Mouse (Mus musculus): ENCODE measurements at regions not wholly inside any gene's neighbourhood (a gene's known extent, or its start where the extent isn't known, plus 50 kb on each side); places are given as distances from the start of the nearest gene placed in this dataset.

GRCm38 (mm10) chr10:44730721-44731120 lies 202.4 kb upstream of the Prdm1 start:
- no peak for DNase-seq (ENCODE audit: low spot score)

GRCm38 (mm10) chr10:44728963-44729362 lies 200.7 kb upstream of the Prdm1 start:
- no peak for DNase-seq (ENCODE audit: low spot score)

DNA sequence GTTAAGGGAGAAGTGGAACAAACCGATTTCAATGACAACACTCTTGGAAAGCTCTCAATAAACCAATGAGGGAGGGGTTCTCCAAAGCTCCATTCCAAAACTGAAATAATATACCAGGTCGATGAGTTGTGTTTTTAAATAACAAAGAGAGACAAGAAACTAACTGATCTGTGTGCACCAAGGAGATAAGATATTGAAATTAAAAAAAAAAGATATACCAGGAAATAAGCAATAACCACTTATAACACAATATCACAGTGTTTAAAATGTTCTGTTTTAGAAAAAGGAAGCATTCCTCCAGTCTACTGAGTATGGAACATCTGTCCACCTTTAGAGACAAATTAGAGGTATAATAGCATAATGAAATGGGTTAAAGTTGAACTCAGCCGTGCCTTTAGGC lies 196.3 kb upstream of the Prdm1 start:
- DNase-seq (ENCODE audit: low spot score): no peak

- DNase-seq (ENCODE audit: low spot score): no peak
These were observed 195.5 kb upstream of the Prdm1 start for GRCm38 (mm10) chr10:44723845-44724244.

DNA sequence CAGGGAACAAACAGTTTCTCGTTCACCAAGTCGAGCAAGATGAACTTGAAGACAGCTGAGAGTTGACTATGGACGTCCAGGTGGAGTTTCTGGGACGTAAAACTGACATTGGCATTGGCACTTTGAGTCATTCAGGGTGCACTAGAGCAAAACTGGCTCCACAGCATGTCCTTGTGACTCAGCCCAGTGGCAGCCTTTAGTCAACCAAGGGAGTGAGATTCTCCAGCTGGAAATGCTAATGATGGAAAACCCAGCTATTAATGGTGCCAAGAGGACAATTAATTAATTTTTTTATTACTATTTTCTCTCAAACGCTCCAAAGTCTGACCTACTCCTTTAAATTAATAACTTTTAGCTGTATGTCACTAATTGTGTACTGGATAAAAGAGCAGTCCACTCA lies 195.0 kb upstream of the Prdm1 start:
- no peak for DNase-seq (ENCODE audit: low spot score)

DNA sequence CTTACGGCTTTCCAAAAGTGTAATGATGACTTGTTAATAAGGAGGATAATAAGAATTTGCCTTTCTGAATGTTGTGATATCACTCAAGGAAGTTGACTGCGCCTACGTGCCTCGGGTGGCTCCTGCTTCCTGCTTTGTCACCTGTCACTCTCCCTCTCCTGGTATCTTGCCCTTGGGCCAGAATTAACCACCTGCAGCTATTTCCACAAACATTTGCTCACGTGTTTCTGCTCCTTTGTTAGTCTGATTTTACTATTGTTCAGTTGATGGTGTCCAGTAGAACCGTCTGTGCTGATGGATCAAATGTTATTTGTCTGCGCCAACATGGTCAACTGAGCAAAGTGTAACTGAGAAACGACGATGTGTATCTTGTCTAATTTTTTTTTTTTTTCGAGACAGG lies 193.4 kb upstream of the Prdm1 start:
- no peak for DNase-seq (ENCODE audit: low spot score)

GRCm38 (mm10) chr10:44716612-44717011 lies 188.3 kb upstream of the Prdm1 start:
- no peak for DNase-seq (ENCODE audit: low spot score)

DNA sequence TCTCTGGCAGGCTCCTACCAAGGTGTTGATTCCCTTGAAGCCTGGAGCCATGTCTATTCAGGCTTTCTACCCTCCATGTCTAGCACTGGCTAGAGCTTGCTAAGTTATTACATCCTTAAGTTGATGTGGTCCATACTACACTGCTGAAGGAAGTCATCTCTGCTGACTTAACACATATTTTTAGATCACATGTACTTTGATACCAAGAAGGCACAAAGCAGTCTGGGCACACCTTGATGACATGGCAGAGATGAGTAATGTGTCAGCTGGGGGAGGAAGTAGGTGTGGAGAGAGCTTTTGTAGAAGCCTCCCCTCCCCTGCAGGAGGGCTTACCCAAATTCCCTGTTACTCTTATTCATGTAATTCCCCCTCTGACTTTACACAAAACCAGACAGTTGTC lies 187.6 kb upstream of the Prdm1 start:
- no peak for DNase-seq (ENCODE audit: low spot score)

GRCm38 (mm10) chr10:44708830-44709229 lies 180.5 kb upstream of the Prdm1 start:
- no peak for DNase-seq (ENCODE audit: low spot score)

GRCm38 (mm10) chr10:44704143-44704542 lies 175.8 kb upstream of the Prdm1 start:
- DNase-seq (ENCODE audit: low spot score): no peak

- DNase-seq (ENCODE audit: low spot score): no peak
These were observed 173.8 kb upstream of the Prdm1 start for GRCm38 (mm10) chr10:44702108-44702507.

- no peak for DNase-seq (ENCODE audit: low spot score)
These were observed 171.8 kb upstream of the Prdm1 start for GRCm38 (mm10) chr10:44699988-44700537.

- DNase-seq (ENCODE audit: low spot score): no peak
These were observed 169.7 kb upstream of the Prdm1 start for GRCm38 (mm10) chr10:44697966-44698365.

GRCm38 (mm10) chr10:44696973-44697372 lies 168.7 kb upstream of the Prdm1 start:
- no peak for DNase-seq (ENCODE audit: low spot score)

DNA sequence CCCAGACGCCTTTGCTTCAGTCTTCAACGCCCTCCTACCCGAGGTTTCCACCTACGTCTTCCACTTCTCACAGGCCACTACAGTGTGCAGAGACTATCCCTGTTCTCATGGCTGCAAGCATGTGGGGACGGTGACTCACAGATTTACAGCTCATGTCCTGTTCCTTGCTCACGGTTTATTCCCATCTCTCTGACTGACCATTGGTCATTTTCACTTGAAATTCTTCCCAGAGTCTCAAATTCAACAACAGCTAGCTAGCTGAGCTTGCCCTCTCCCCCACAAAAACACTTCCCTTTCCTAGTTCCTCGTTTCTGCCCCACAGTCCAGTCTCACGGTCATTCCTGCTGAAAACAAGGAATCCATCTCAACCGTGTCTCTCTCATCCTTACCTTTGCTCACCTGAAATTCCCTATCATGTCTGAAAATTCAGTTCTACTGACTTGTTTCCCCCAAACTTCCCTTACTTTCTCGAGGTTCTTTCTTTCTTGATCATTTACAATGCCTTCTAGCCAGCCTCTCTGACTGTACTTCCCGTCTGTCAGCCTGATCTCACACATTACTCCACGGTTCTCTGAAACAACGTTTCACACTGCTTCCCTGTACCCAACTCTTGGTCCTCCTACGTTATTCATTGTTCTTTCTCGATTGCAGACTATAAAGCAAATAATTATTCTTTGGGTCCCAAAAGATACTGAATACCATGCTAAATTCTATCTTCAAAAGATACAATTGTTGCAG lies 163.5 kb upstream of the Prdm1 start:
- no peak for DNase-seq (ENCODE audit: low spot score)

GRCm38 (mm10) chr10:44688555-44688954 lies 160.3 kb upstream of the Prdm1 start:
- DNase-seq (ENCODE audit: low spot score): no peak

DNA sequence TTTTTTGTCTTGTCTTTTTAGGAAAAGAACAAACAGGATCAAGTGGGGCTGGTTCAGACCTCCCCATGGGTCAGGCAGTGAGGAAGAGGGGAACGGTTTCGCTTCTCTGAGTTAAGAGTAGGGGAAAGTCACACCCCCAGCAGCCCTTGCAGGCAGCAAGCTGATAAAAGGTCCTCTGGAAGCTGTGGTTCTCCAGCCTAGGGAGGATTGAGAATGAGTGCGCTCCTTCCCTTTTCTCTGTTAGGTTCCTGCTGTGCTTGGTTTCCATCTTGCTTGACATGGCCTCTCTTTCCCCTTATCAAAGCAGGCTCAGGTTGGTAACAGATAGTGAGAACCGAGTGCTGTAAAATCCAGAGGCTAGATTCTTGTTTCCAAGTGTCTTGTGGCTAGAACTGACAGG lies 157.8 kb upstream of the Prdm1 start:
- no peak for DNase-seq (ENCODE audit: low spot score)

DNA sequence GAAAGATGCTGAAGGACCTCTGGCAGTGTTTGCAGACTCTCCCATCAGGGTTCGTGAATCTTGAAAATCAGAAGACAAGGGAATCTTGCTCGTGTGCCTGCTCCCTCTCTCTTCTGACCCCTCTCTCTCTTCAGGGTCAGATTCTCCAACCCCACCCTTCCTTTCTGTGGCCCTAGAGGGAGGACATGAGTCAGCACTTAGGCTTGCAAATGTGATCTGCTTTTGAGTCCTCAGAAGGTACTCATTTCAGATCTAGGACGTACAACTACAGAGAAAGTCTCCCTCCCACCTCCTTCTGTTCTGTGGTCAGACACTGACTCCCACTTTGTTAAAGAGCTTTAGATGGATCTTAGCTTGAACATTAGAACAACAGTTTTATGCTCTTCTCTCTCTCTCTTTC lies 156.9 kb upstream of the Prdm1 start:
- no peak for DNase-seq (ENCODE audit: low spot score)

GRCm38 (mm10) chr10:44676506-44676905 lies 148.2 kb upstream of the Prdm1 start:
- no peak for DNase-seq (ENCODE audit: low spot score)

DNA sequence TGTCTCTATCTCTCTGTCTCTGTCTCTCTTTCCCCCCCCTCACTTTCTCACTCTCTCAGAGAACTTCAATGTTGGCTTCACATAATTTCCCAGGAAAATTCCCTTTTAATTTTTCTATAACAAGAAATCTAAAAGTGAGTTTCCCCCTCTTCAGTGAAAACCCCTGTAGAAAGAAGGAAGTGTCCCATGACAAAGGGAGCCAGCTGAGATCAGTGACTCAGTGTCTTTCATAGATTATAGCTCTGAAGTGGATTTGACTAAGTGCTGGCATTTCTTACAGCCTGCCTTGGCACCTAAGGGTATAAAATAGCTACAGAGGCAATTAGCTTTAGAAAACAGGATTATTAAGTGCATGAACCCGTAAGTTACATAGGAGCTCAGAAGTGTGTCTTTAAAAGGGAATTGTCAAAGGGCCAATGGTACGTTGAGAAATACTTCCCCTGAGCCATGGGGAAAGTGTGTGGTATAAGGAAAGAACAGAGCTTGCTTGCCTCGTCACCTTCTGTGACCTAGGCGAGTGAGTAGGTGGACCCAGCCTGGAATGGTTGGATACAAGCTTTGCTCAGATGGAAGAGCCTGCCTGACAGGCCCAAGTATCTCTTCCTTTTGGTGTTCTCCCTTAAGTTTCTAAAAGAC lies 137.3 kb upstream of the Prdm1 start:
- no peak for DNase-seq (ENCODE audit: low spot score)

DNA sequence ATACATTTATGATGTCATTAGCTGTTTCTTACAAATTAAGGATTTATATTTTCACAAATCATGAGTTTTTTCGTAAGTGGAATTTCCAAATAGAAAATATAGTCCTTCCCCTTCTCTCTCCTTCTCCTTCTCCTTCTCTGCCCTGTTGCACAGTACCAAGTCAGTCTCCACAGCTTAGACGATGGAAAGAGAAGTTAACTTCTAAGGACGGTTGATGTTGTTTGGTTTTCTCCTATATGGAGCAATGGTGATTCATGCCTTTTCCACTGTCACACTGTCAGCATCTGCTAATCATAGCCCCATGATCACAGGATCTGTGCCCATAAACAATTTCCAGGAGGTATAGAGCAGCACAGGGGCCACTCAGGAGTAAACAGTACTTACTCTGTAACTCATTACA lies 131.2 kb upstream of the Prdm1 start:
- no peak for DNase-seq (ENCODE audit: low spot score)

- no peak for DNase-seq (ENCODE audit: low spot score)
These were observed 125.5 kb upstream of the Prdm1 start for GRCm38 (mm10) chr10:44653761-44654160.

DNA sequence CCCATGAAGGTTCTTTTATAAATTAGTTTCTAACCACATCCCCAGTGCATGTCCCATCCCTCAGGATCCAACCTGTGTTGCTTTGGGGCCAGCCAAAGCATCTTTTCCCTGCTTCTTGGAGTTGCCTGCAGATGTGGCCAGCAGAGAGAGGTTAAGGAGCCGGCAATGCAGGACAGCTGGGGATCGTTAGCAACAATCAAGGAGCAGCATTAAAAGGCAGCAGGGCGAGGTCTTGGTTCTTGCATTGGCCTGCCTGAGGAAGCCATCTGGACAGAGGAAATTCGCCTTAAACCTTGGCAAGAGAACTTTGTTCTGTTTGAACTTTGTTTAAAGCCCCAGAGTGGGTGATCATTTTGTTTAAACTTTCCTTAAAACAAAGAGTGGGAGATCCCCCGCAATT lies 118.7 kb upstream of the Prdm1 start:
- no peak for DNase-seq (ENCODE audit: low spot score)

- DNase-seq (ENCODE audit: low spot score): no peak
These were observed 118.3 kb upstream of the Prdm1 start for GRCm38 (mm10) chr10:44646615-44647014.

All from urinary bladder, postnatal 25 days (tissue).